Mouse (Mus musculus): ENCODE data around the gene Fkbp5.

DNA sequence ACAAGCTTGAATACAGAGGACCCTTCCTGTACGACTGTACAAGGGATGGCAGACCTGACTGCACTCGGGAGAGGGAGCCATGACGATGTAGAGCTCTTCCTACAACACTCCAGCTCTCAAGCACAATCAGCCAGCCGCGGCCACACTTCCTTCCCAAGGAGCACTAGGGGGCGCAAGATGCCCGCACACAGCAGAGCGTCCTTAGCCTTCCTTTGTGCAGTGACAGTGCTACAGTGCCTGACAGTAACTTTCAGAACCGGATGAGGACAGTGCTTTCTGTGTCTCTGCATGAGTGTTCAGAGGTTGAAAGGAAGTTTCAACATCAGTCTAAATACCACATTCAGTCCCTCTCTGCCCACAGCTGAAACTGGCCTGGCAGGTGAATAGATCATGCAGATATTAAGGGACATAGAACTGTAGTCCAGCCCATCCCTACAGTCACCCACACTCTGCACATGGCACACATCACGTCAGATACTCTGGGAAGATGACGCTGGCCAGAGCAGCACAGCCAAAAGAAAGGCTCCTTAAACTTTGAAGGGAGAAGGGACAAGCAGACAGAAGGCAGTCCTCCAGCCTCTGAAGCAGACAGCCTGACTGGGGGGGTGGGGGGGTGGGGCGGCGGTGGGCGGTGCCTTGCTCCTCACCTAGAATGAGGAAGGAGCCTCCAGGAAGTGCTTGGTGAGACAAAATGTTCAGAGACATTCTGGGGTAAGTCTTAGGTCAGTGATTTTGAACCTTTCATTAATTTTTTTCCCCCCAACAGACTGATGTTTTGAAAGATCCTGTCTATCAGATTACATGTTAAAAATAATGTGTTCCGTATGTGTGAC, 109.7 kb downstream of the Fkbp5 start:
- TF ChIP-seq POLR2A (IDR thresholded peaks at IDR 0.05; ENCODE audit: low read depth, low read length) (no peak; the same call in 1 of the 2 replicates), CTCF (IDR thresholded peaks at IDR 0.05; ENCODE audit: extremely low read depth, insufficient read depth, insufficient read length, insufficient replicate concordance) (peak; percentile 99)

All from spleen, adult 2 months (tissue).